Mouse (Mus musculus) liver, postnatal 0 days (tissue): ENCODE results near the gene Atp6v0b. TPM values are rescaled to one million over a fixed set of nuclear protein-coding genes. Genes with fewer than 3 reads are reported as not detected.

Experiments
- ATAC-seq: fragments of 200-750 bp; cut with Nextera tagmentation; 2 replicates; pipeline ENCODE4 v1.8.0; 2017; ENCODE audit warnings: mild to moderate bottlenecking, moderate library complexity
- DNase-seq: peaks from one replicate; pipeline ENCODE4 v3.0.0-alpha.2; 2016
- H3K27ac ChIP-seq: fragments of 300-500 bp; sonication (generic); 2 replicates; pipeline ENCODE4 v1.5.1; 2014; ENCODE audit warnings: antibody characterized with exemption, moderate library complexity, mild to moderate bottlenecking, low read depth
- H3K27me3 ChIP-seq: fragments of 300-500 bp; sonication (generic); 2 replicates; pipeline ENCODE4 v1.6.1; 2014; ENCODE audit warnings: low read length, control low read depth, mixed read lengths; ENCODE audit not compliant: insufficient read depth
- H3K36me3 ChIP-seq: fragments of 300-500 bp; sonication (generic); replicated peaks from 2 replicates; pipeline ENCODE4 v1.6.1; 2014; ENCODE audit warnings: mild to moderate bottlenecking, control low read depth, low read length, moderate library complexity, mixed read lengths; ENCODE audit not compliant: insufficient read depth
- H3K4me1 ChIP-seq: fragments of 300-500 bp; sonication (generic); 2 replicates; pipeline ENCODE4 v1.6.1; 2014; ENCODE audit warnings: antibody characterized with exemption, mild to moderate bottlenecking, control low read depth; ENCODE audit not compliant: insufficient read depth
- H3K4me2 ChIP-seq: fragments of 300-500 bp; sonication (generic); 2 replicates; pipeline ENCODE4 v1.6.1; 2014; ENCODE audit warnings: low read depth, mild to moderate bottlenecking, low read length, moderate library complexity, mixed read lengths
- H3K4me3 ChIP-seq: fragments of 300-500 bp; sonication (generic); 2 replicates; pipeline ENCODE4 v1.5.1; 2014; ENCODE audit warnings: low read depth, low read length
- H3K9ac ChIP-seq: fragments of 300-500 bp; sonication (generic); replicated peaks from 2 replicates; pipeline ENCODE4 v1.6.1; 2014; ENCODE audit warnings: mild to moderate bottlenecking, moderate library complexity
- H3K9me3 ChIP-seq: fragments of 300-500 bp; sonication (generic); 2 replicates; pipeline ENCODE4 v1.6.1; 2016; ENCODE audit warnings: mild to moderate bottlenecking, control low read depth, low read length, mixed read lengths
- CTCF ChIP-seq: sonication (generic); IDR thresholded peaks from 2 replicates; pipeline ENCODE4 v1.5.1; 2016; ENCODE audit warnings: antibody characterized with exemption, low read depth
- EP300 ChIP-seq: IDR thresholded peaks from 2 replicates; pipeline ENCODE4 v1.6.1; 2016; ENCODE audit warnings: antibody characterized with exemption, low read depth, mild to moderate bottlenecking
- WGBS: fragments of 180-500 bp; shearing (Covaris S2); extraction: QIAGEN DNeasy Blood & Tissue Kit; methylation state at CpG from one replicate; pipeline ENCODE4 v1.1.7; 2014; ENCODE audit not compliant: insufficient replicate concordance; 5-methylcytosine and 5-hydroxymethylcytosine counted together
- polyA plus RNA-seq: library from polyadenylated mRNA; unstranded; fragments of >200 nt; fragmentation: Nextera tagmentation; extraction: Ambion mirVana; gene quantifications from 2 replicates; pipeline ENCODE4 v1.2.1, GENCODE M21; 2015

The Atp6v0b gene
- polyA plus RNA-seq, 1 experiment from 2014 or later = 164 TPM

GRCm38 (mm10) chr4:117871787-117872186 is 15.3 kb downstream of the Atp6v0b start:
- H3K9ac ChIP-seq = no peak overlapping the region
- H3K4me2 ChIP-seq = no peak overlapping the region
- no peak for TF ChIP-seq EP300
- TF ChIP-seq CTCF = no peak
- H3K27me3 ChIP-seq = peaks cover 12% of the 10 kb centered on the region; the same call in 1 of the 2 replicates
- no peaks in the 10 kb centered on the region for H3K9me3 ChIP-seq
- peaks cover 16% of the 10 kb centered on the region; the same call in 1 of the 2 replicates for H3K36me3 ChIP-seq
- WGBS = 53% methylated on average over 7 of the region's 7 CpGs
- peaks cover 6% of the 10 kb centered on the region for H3K4me1 ChIP-seq
- ATAC-seq (0 out of 2 replicates have a peak, but pooled peaks have one; percentile 7), DNase-seq (no peak)
- no peak overlapping the region for H3K27ac ChIP-seq
- no peak overlapping the region for H3K4me3 ChIP-seq

GRCm38 (mm10) chr4:117870437-117870836 is 16.7 kb downstream of the Atp6v0b start:
- Histone ChIP-seq H3K9me3 (no peaks in the 10 kb centered on the region), H3K27ac (no peak overlapping the region), H3K4me3 (no peak overlapping the region), H3K27me3 (peaks cover 12% of the 10 kb centered on the region; the same call in 1 of the 2 replicates), H3K4me2 (no peak overlapping the region), H3K4me1 (peaks cover 9% of the 10 kb centered on the region), H3K9ac (no peak overlapping the region), H3K36me3 (peaks cover 26% of the 10 kb centered on the region)
- WGBS = 64% methylated on average over 1 of the region's 1 CpGs
- ATAC-seq (no peak), DNase-seq (no peak)
- TF ChIP-seq EP300 (no peak), CTCF (no peak)

- Histone ChIP-seq H3K4me3 (no peak overlapping the region), H3K27ac (no peak overlapping the region), H3K4me2 (no peak overlapping the region), H3K9ac (no peak overlapping the region), H3K36me3 (peaks cover 35% of the 10 kb centered on the region), H3K27me3 (peaks cover 12% of the 10 kb centered on the region; the same call in 1 of the 2 replicates), H3K9me3 (no peaks in the 10 kb centered on the region), H3K4me1 (peaks cover 9% of the 10 kb centered on the region)
- WGBS = 78% methylated on average over 9 of the region's 9 CpGs
- no peak for DNase-seq
- no peak for ATAC-seq
- TF ChIP-seq EP300 (no peak), CTCF (no peak)
These were observed 17.8 kb downstream of the Atp6v0b start for GRCm38 (mm10) chr4:117869317-117869716.

GRCm38 (mm10) chr4:117867823-117868222 is 19.3 kb downstream of the Atp6v0b start:
- Histone ChIP-seq H3K9me3 (no peaks in the 10 kb centered on the region), H3K27ac (no peak overlapping the region), H3K9ac (no peak overlapping the region), H3K4me2 (peak overlapping the region; percentile 26; the same call in 1 of the 2 replicates), H3K36me3 (peaks cover 46% of the 10 kb centered on the region), H3K4me3 (no peak overlapping the region), H3K4me1 (peaks cover 9% of the 10 kb centered on the region), H3K27me3 (peaks cover 12% of the 10 kb centered on the region; the same call in 1 of the 2 replicates)
- 17% methylated on average over 24 of the region's 24 CpGs for WGBS
- peak; percentile 78 for DNase-seq
- TF ChIP-seq CTCF = peak; percentile 83
- no peak for TF ChIP-seq EP300
- peak; percentile 44 for ATAC-seq

- Histone ChIP-seq H3K4me3 (no peak overlapping the region), H3K9me3 (no peaks in the 10 kb centered on the region), H3K4me1 (peaks cover 5% of the 10 kb centered on the region), H3K27me3 (peaks cover 12% of the 10 kb centered on the region; the same call in 1 of the 2 replicates), H3K36me3 (peaks cover 48% of the 10 kb centered on the region), H3K4me2 (no peak overlapping the region), H3K9ac (no peak overlapping the region), H3K27ac (no peak overlapping the region)
- ATAC-seq (no peak), DNase-seq (no peak)
- TF ChIP-seq EP300 (no peak), CTCF (no peak)
- 25% methylated on average over 6 of the region's 6 CpGs for WGBS
These were observed 20.1 kb downstream of the Atp6v0b start for GRCm38 (mm10) chr4:117867000-117867399.

GRCm38 (mm10) chr4:117866083-117866482 is 21.1 kb downstream of the Atp6v0b start:
- no peak overlapping the region for H3K27ac ChIP-seq
- DNase-seq (peak; percentile 58), ATAC-seq (no peak)
- H3K27me3 ChIP-seq = peaks cover 12% of the 10 kb centered on the region; the same call in 1 of the 2 replicates
- 70% methylated on average over 9 of the region's 9 CpGs for WGBS
- no peak overlapping the region for H3K9ac ChIP-seq
- no peak overlapping the region for H3K4me2 ChIP-seq
- H3K36me3 ChIP-seq = peaks cover 56% of the 10 kb centered on the region
- 0 out of 2 replicates have a peak, but pooled peaks cover 2% of the 10 kb centered on the region for H3K4me1 ChIP-seq
- no peak overlapping the region for H3K4me3 ChIP-seq
- no peak for TF ChIP-seq EP300
- no peak for TF ChIP-seq CTCF
- H3K9me3 ChIP-seq = no peaks in the 10 kb centered on the region
